Mouse (Mus musculus) heart, postnatal 10 days (tissue): ENCODE measurements around the gene BC030499. TPM values are rescaled to one million over a fixed set of nuclear protein-coding genes. Genes with fewer than 3 reads are reported as not detected.
A peak's percentile ranks its signal among the peaks of the same experiment; 100 is the strongest.

Source experiments
- DNase-seq, 2 experiments: peaks; one replicate each; pipeline ENCODE4 v3.0.0; 2021
- intact Hi-C: fragments of 180-260 bp; cut with DNase I; formaldehyde crosslinking; loops from one replicate; pipeline ENCODE4 v1.15.1; 2025
- total RNA-seq, 2 experiments: library from RNA; stranded (reverse); gene quantifications; 2 replicates each; pipeline ENCODE4 v1.2.3; 2021

Gene BC030499
- total RNA-seq = under 1 TPM; 0.57 to 0.67 TPM

- intact Hi-C loops = no loop called here
- no peak for DNase-seq
Observed at GRCm38 (mm10) chr11:78290654-78291053, at the start of gene BC030499. BC030499 (plus strand) TSS chr11:78290841.

GRCm38 (mm10) chr11:78245261-78245626, 45.4 kb upstream of the BC030499 start:
- intact Hi-C loops = no loop called here
- DNase-seq = no peak

GRCm38 (mm10) chr11:78245627-78246317, 44.9 kb upstream of the BC030499 start, which contains the start of the genes Sdf2 and Supt6:
Sdf2 (plus strand) TSS chr11:78245746.
Supt6 (minus strand) TSS chr11:78245987.
- peak; percentile 93 to 95 for DNase-seq
- intact Hi-C loops = no loop called here

- DNase-seq = no peak
- intact Hi-C loops = no loop called here
Observed at GRCm38 (mm10) chr11:78246318-78247011, 44.2 kb upstream of the BC030499 start.

GRCm38 (mm10) chr11:78247012-78247348, 43.7 kb upstream of the BC030499 start:
- intact Hi-C loops = no loop called here

GRCm38 (mm10) chr11:78247727-78248140, 42.9 kb upstream of the BC030499 start:
- intact Hi-C loops = no loop called here
- no peak for DNase-seq

More at GRCm38 (mm10) chr11:78247012-78247348, 43.7 kb upstream of the BC030499 start:
- DNase-seq = no peak

GRCm38 (mm10) chr11:78256618-78257017, 34.0 kb upstream of the BC030499 start:
- no peak for DNase-seq
- intact Hi-C loops = no loop called here

GRCm38 (mm10) chr11:78260489-78261258, 30.0 kb upstream of the BC030499 start:
- DNase-seq = no peak
- intact Hi-C loops = loop anchor here (5.0 kb wide), 1 partner anchor 67 kb away; the partner anchor contains the start of gene Pigs

- intact Hi-C loops = loop anchor here (1.0 to 5.0 kb wide), 3 partner anchors 15 to 86 kb away; partner anchors contain the start of gene Pigs
- DNase-seq = peak; percentile 94 to 95
Observed at GRCm38 (mm10) chr11:78261380-78262352, 29.0 kb upstream of the BC030499 start, which contains the start of gene 2610507B11Rik. 2610507B11Rik (plus strand) TSS chr11:78261752.

GRCm38 (mm10) chr11:78262550-78262949, 28.1 kb upstream of the BC030499 start:
- intact Hi-C loops = loop anchor here (1.0 to 5.0 kb wide), 3 partner anchors 14 to 85 kb away; partner anchors contain the start of gene Pigs
- DNase-seq = peak; percentile 68 to 73

GRCm38 (mm10) chr11:78265571-78265970, 25.1 kb upstream of the BC030499 start:
- no peak for DNase-seq
- intact Hi-C loops = no loop called here

- intact Hi-C loops = no loop called here
Observed at GRCm38 (mm10) chr11:78271986-78272385, 18.7 kb upstream of the BC030499 start.

GRCm38 (mm10) chr11:78275596-78275995, 15.0 kb upstream of the BC030499 start:
- intact Hi-C loops = loop anchor here (5.0 kb wide), 1 partner anchor 72 kb away; no protein-coding TSS in a partner anchor
- DNase-seq = no peak

More at GRCm38 (mm10) chr11:78271986-78272385, 18.7 kb upstream of the BC030499 start:
- no peak for DNase-seq

GRCm38 (mm10) chr11:78276169-78276568, 14.5 kb upstream of the BC030499 start:
- intact Hi-C loops = loop anchor here (2.0 to 5.0 kb wide), 2 partner anchors 13 to 71 kb away; no protein-coding TSS in a partner anchor
- peak in 1 of 2 experiments; percentile 17 for DNase-seq

- peak in 1 of 2 experiments; percentile 24 for DNase-seq
- intact Hi-C loops = loop anchor here (5.0 kb wide), 1 partner anchor 68 kb away; no protein-coding TSS in a partner anchor
Observed at GRCm38 (mm10) chr11:78278853-78279252, 11.8 kb upstream of the BC030499 start.

- DNase-seq = no peak
- intact Hi-C loops = loop anchor here (5.0 kb wide), 1 partner anchor 68 kb away; no protein-coding TSS in a partner anchor
Observed at GRCm38 (mm10) chr11:78279586-78279985, 11.1 kb upstream of the BC030499 start.

GRCm38 (mm10) chr11:78289146-78289763, 1.4 kb upstream of the BC030499 start:
- no peak for DNase-seq
- intact Hi-C loops = no loop called here

- DNase-seq = no peak
- intact Hi-C loops = no loop called here
Observed at GRCm38 (mm10) chr11:78294585-78294984, 3.9 kb downstream of the BC030499 start.

GRCm38 (mm10) chr11:78300917-78301316, 10.3 kb downstream of the BC030499 start:
- intact Hi-C loops = no loop called here
- no peak for DNase-seq
